Mouse (Mus musculus): Measurements from ENCODE around the gene Tmem252.

GRCm38 (mm10) chr19:24652342-24653019 is 21.3 kb upstream of the Tmem252 start:
- no peak for TF ChIP-seq CTCF (IDR thresholded peaks at IDR 0.05; ENCODE audit: low read depth, low read length)
- TF ChIP-seq POLR2A (IDR thresholded peaks at IDR 0.05; ENCODE audit: borderline replicate concordance, low read depth, low read length) = no peak
